Mouse (Mus musculus) limb, embryonic 15.5 days (tissue): ENCODE measurements around the gene Fam184b. TPM values are rescaled to one million over a fixed set of nuclear protein-coding genes. Genes with fewer than 3 reads are reported as not detected.

ENCODE experiments used
- ATAC-seq: fragments of 200-750 bp; cut with Nextera tagmentation; 2 replicates; pipeline ENCODE4 v1.8.0; 2017; ENCODE audit warnings: low read depth, moderate TSS enrichment; ENCODE audit not compliant: insufficient number of reproducible peaks, low FRiP score, low TSS enrichment
- H3K27ac ChIP-seq: fragments of 300-500 bp; sonication (generic); 2 replicates; pipeline ENCODE4 v1.5.1; 2015; ENCODE audit warnings: moderate library complexity, mild to moderate bottlenecking, inconsistent platforms
- H3K27me3 ChIP-seq: fragments of 300-500 bp; sonication (generic); 2 replicates; pipeline ENCODE4 v1.6.1; 2015; ENCODE audit warnings: inconsistent platforms
- H3K36me3 ChIP-seq: fragments of 300-500 bp; sonication (generic); 2 replicates; pipeline ENCODE4 v1.6.1; 2015; ENCODE audit warnings: inconsistent platforms
- H3K4me1 ChIP-seq: fragments of 300-500 bp; sonication (generic); 2 replicates; pipeline ENCODE4 v1.6.1; 2015; ENCODE audit warnings: inconsistent platforms
- H3K4me2 ChIP-seq: fragments of 300-500 bp; sonication (generic); 2 replicates; pipeline ENCODE4 v1.6.1; 2015; ENCODE audit warnings: mild to moderate bottlenecking, inconsistent platforms
- H3K4me3 ChIP-seq: fragments of 300-500 bp; sonication (generic); 2 replicates; pipeline ENCODE4 v1.5.1; 2015; ENCODE audit warnings: mild to moderate bottlenecking, inconsistent platforms
- H3K9ac ChIP-seq: fragments of 300-500 bp; sonication (generic); 2 replicates; pipeline ENCODE4 v1.6.1; 2015; ENCODE audit warnings: inconsistent platforms
- H3K9me3 ChIP-seq: fragments of 300-500 bp; sonication (generic); 2 replicates; pipeline ENCODE4 v1.6.1; 2016; ENCODE audit warnings: inconsistent platforms
- WGBS: fragments of 180-500 bp; shearing (Covaris S2); methylation state at CpG from one replicate; pipeline ENCODE4 v1.1.7; 2015; 5-methylcytosine and 5-hydroxymethylcytosine counted together
- polyA plus RNA-seq: library from polyadenylated mRNA; unstranded; fragments of >200 nt; fragmentation: Nextera tagmentation; extraction: Ambion mirVana; gene quantifications from 2 replicates; pipeline ENCODE4 v1.2.1, GENCODE M21; 2015

The Fam184b gene
- polyA plus RNA-seq, 1 experiment from 2014 or later: 3.7 TPM

GRCm38 (mm10) chr5:45480066-45480465, 159.3 kb downstream of the Fam184b start:
- no peaks in the 10 kb centered on the region for H3K36me3 ChIP-seq
- no peak overlapping the region for H3K9ac ChIP-seq
- WGBS: 92% methylated on average over 1 of the region's 1 CpGs
- no peak for ATAC-seq
- peaks cover 8% of the 10 kb centered on the region; the same call in 1 of the 2 replicates for H3K4me1 ChIP-seq
- H3K27ac ChIP-seq: no peak overlapping the region
- no peak overlapping the region for H3K4me3 ChIP-seq
- H3K27me3 ChIP-seq: no peaks in the 10 kb centered on the region
- no peak overlapping the region for H3K4me2 ChIP-seq
- H3K9me3 ChIP-seq: no peaks in the 10 kb centered on the region

Other genes with a start within 250 kb of the Fam184b start
- gene Qdpr, start 189.4 kb downstream of the Fam184b start, polyA plus RNA-seq: 103 and 109 TPM in 2 replicates
- gene Clrn2, start 185.9 kb downstream of the Fam184b start, polyA plus RNA-seq: not detected in 2 replicates
- gene Lap3, start 146.2 kb downstream of the Fam184b start, polyA plus RNA-seq: 59.8 and 66.2 TPM in 2 replicates
- gene Med28, start 119.4 kb downstream of the Fam184b start, polyA plus RNA-seq: 219 and 225 TPM in 2 replicates
- gene Ncapg, start 30.3 kb upstream of the Fam184b start, polyA plus RNA-seq: 33.0 and 35.7 TPM in 2 replicates
- 18.7 and 20.9 TPM in 2 replicates for gene Lcorl, start 218.0 kb upstream of the Fam184b start, polyA plus RNA-seq